18 mouse cellular contexts compared by ENCODE assay signal in the genomic region with DNA sequence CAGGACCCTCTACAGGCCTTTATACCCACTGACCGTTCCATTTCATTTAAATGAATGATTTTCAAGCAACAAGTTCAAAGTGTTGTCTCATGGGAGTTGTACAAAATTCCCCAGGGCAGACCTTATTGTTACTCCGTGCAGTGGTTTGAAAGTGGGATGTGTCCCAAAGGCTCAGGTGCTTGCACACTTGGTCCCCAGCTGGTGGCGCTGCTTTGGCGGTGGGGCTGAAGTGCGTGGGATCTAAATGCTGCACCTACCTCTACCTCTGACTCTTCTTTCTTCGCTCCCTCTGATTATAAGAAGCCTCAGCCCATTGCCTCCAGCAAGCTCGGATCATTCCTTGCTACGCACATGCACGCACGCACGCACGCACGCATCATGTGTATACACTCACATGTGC.
DNase-seq lines count a peak whose midpoint lies in the region; ATAC-seq and TF ChIP-seq lines count a peak whose summit lies in the region.
"Had no signal": no experiment of that assay in that cellular context is flagged by ENCODE, and none has a peak within 500 bp of the region (broad histone marks: within the 10 kb centered on the region; RNA-seq: fewer than 3 reads in every experiment).

No protein-coding gene starts in this region.

- DNase-seq in kidney, adult 18-20 months: no peak
- no peak for DNase-seq in midbrain, postnatal 0 days (ENCODE audit: low spot score)
- no peak for DNase-seq in midbrain, embryonic 14.5 days
- DNase-seq in R1 (ENCODE audit: low read depth, low spot score): peak; percentile 57
- no peak for DNase-seq in cerebellum, postnatal 4 days (ENCODE audit: low spot score in 2 of 2)
- DNase-seq: adrenal gland, postnatal 14 days; cerebellum, adult 8-10 months; cerebellum, postnatal 36 days; gastrocnemius, postnatal 10 days; lung, postnatal 10 days; thymus, adult 18-20 months had no signal

- no peaks in the 10 kb centered on the region for H3K9me3 ChIP-seq in kidney, embryonic 15.5 days (replicated peaks)
- H3K9me3 ChIP-seq in midbrain, postnatal 0 days (ENCODE audit: low read length): no peaks in the 10 kb centered on the region
- no peaks in the 10 kb centered on the region for H3K9me3 ChIP-seq in midbrain, embryonic 14.5 days (ENCODE audit: control insufficient read depth, low read length)
- H3K9me3 ChIP-seq in limb, embryonic 15.5 days: no peaks in the 10 kb centered on the region
- H3K9me3 ChIP-seq: forebrain, embryonic 15.5 days; heart, embryonic 10.5 days had no signal

- H3K27ac ChIP-seq in kidney, embryonic 15.5 days: peak overlapping the region; percentile 33; the same call in 1 of the 2 replicates
- H3K27ac ChIP-seq in midbrain, postnatal 0 days (ENCODE audit: low read depth, low read length): no peak overlapping the region
- H3K27ac ChIP-seq in midbrain, embryonic 14.5 days (replicated peaks; ENCODE audit: low read depth, low read length): no peak overlapping the region
- H3K27ac ChIP-seq in limb, embryonic 15.5 days: peak overlapping the region; percentile 62; the same call in 1 of the 2 replicates
- H3K27ac ChIP-seq: forebrain, embryonic 15.5 days; heart, embryonic 10.5 days; left cerebral cortex, adult 2 months had no signal

- no peaks in the 10 kb centered on the region for H3K36me3 ChIP-seq in kidney, embryonic 15.5 days
- H3K36me3 ChIP-seq in midbrain, postnatal 0 days (ENCODE audit: insufficient read depth, low read length): no peaks in the 10 kb centered on the region
- no peaks in the 10 kb centered on the region for H3K36me3 ChIP-seq in midbrain, embryonic 14.5 days (ENCODE audit: control insufficient read depth, insufficient read depth, low read length)
- H3K36me3 ChIP-seq in limb, embryonic 15.5 days: no peaks in the 10 kb centered on the region
- H3K36me3 ChIP-seq: forebrain, embryonic 15.5 days; heart, embryonic 10.5 days had no signal

- no peak overlapping the region for H3K4me2 ChIP-seq in kidney, embryonic 15.5 days
- no peak overlapping the region for H3K4me2 ChIP-seq in midbrain, postnatal 0 days (ENCODE audit: low read depth, low read length, poor library complexity, severe bottlenecking)
- no peak overlapping the region for H3K4me2 ChIP-seq in midbrain, embryonic 14.5 days (ENCODE audit: low read length)
- H3K4me2 ChIP-seq in limb, embryonic 15.5 days: no peak overlapping the region
- H3K4me2 ChIP-seq: forebrain, embryonic 15.5 days; midbrain, embryonic 11.5 days had no signal

- no peak overlapping the region for H3K4me3 ChIP-seq in kidney, embryonic 15.5 days (replicated peaks)
- H3K4me3 ChIP-seq in midbrain, postnatal 0 days (ENCODE audit: low read depth, low read length): no peak overlapping the region
- no peak overlapping the region for H3K4me3 ChIP-seq in midbrain, embryonic 14.5 days (replicated peaks; ENCODE audit: low read depth, low read length)
- H3K4me3 ChIP-seq in limb, embryonic 15.5 days: no peak overlapping the region
- H3K4me3 ChIP-seq: forebrain, embryonic 15.5 days; heart, embryonic 10.5 days; left cerebral cortex, adult 2 months had no signal

- peaks cover 55% of the 10 kb centered on the region for H3K4me1 ChIP-seq in kidney, embryonic 15.5 days
- H3K4me1 ChIP-seq in midbrain, postnatal 0 days (ENCODE audit: insufficient read depth, low read length): no peaks in the 10 kb centered on the region
- peaks cover 24% of the 10 kb centered on the region for H3K4me1 ChIP-seq in midbrain, embryonic 14.5 days (ENCODE audit: control insufficient read depth, insufficient read depth, low read length)
- H3K4me1 ChIP-seq in limb, embryonic 15.5 days: peaks cover 26% of the 10 kb centered on the region

- TF ChIP-seq CTCF in midbrain, postnatal 0 days (IDR thresholded peaks at IDR 0.05): peak; percentile 5; the same call in 1 of the 2 replicates

- H3K9ac ChIP-seq in kidney, embryonic 15.5 days: no peak overlapping the region
- H3K9ac ChIP-seq in midbrain, postnatal 0 days (replicated peaks; ENCODE audit: low read length, poor library complexity, severe bottlenecking): no peak overlapping the region
- no peak overlapping the region for H3K9ac ChIP-seq in midbrain, embryonic 14.5 days (replicated peaks; ENCODE audit: low read length)
- no peak overlapping the region for H3K9ac ChIP-seq in limb, embryonic 15.5 days
- H3K9ac ChIP-seq: forebrain, embryonic 15.5 days had no signal

- no peak for ATAC-seq in kidney, embryonic 15.5 days (replicated peaks; ENCODE audit: low FRiP score)
- ATAC-seq in midbrain, postnatal 0 days (ENCODE audit: low FRiP score): no peak
- no peak for ATAC-seq in midbrain, embryonic 14.5 days (ENCODE audit: low FRiP score, low TSS enrichment)
- no peak for ATAC-seq in limb, embryonic 15.5 days (ENCODE audit: insufficient number of reproducible peaks, low FRiP score, low TSS enrichment, low read depth)
- ATAC-seq: forebrain, embryonic 15.5 days; intestine, postnatal 0 days had no signal

- 80% methylated on average over 13 of the region's 13 CpGs for WGBS in kidney, embryonic 15.5 days
- WGBS in midbrain, postnatal 0 days: 92% methylated on average over 13 of the region's 13 CpGs
- WGBS in midbrain, embryonic 14.5 days: 89% methylated on average over 13 of the region's 13 CpGs
- WGBS in limb, embryonic 15.5 days: 88% methylated on average over 13 of the region's 13 CpGs

- peaks cover 2% of the 10 kb centered on the region; the same call in 1 of the 2 replicates for H3K27me3 ChIP-seq in kidney, embryonic 15.5 days
- no peaks in the 10 kb centered on the region for H3K27me3 ChIP-seq in midbrain, postnatal 0 days (ENCODE audit: insufficient read depth, low read length)
- no peaks in the 10 kb centered on the region for H3K27me3 ChIP-seq in midbrain, embryonic 14.5 days (ENCODE audit: control insufficient read depth, insufficient read depth, low read length)
- no peaks in the 10 kb centered on the region for H3K27me3 ChIP-seq in limb, embryonic 15.5 days
- H3K27me3 ChIP-seq: forebrain, embryonic 15.5 days had no signal

Comparison
In these comparisons a context has a peak if more than half of its experiments do, and no peak if none do; other contexts are left out.
1. H3K27ac ChIP-seq: peak in kidney, embryonic 15.5 days (single experiment) and limb, embryonic 15.5 days (single experiment); none in midbrain, postnatal 0 days (single experiment) and midbrain, embryonic 14.5 days (single experiment).